Mouse (Mus musculus) cerebellum, adult 18-20 months (tissue): ENCODE results near the gene Gm36210.
A peak's percentile ranks its signal among the peaks of the same experiment; 100 is the strongest.

ENCODE experiments used
- DNase-seq, 2 experiments: peaks; one replicate each; pipeline ENCODE4 v3.0.0; 2021

The Gm36210 gene

GRCm38 (mm10) chr7:4906466-4906950 is at the start of gene Gm36210:
Gene Gm36210, minus strand, starts transcription at chr7:4906516.
- no peak for DNase-seq

- no peak for DNase-seq
These were observed 47.6 kb upstream of the Gm36210 start for GRCm38 (mm10) chr7:4953815-4954445.

GRCm38 (mm10) chr7:4950561-4951342 is 44.4 kb upstream of the Gm36210 start:
- DNase-seq, result no peak

- DNase-seq, result no peak
These were observed 42.1 kb upstream of the Gm36210 start for GRCm38 (mm10) chr7:4948386-4948785.

- no peak for DNase-seq
These were observed 41.5 kb upstream of the Gm36210 start for GRCm38 (mm10) chr7:4947855-4948254.

GRCm38 (mm10) chr7:4943223-4943815 is 37.0 kb upstream of the Gm36210 start:
- peak; percentile 97 to 98 for DNase-seq

GRCm38 (mm10) chr7:4942673-4943072 is 36.4 kb upstream of the Gm36210 start:
- DNase-seq, result peak in 1 of 2 experiments; percentile 22

GRCm38 (mm10) chr7:4940068-4940479 is 33.8 kb upstream of the Gm36210 start:
- peak; percentile 74 to 85 for DNase-seq

GRCm38 (mm10) chr7:4938456-4938855 is 32.1 kb upstream of the Gm36210 start:
- peak; percentile 79 for DNase-seq

GRCm38 (mm10) chr7:4937392-4937791 is 31.1 kb upstream of the Gm36210 start:
- DNase-seq, result no peak

- DNase-seq, result no peak
These were observed 30.5 kb upstream of the Gm36210 start for GRCm38 (mm10) chr7:4936832-4937231.

GRCm38 (mm10) chr7:4934160-4934914 is 28.0 kb upstream of the Gm36210 start:
- DNase-seq, result no peak

- no peak for DNase-seq
These were observed 26.8 kb upstream of the Gm36210 start for GRCm38 (mm10) chr7:4933103-4933502.

GRCm38 (mm10) chr7:4928323-4928722 is 22.0 kb upstream of the Gm36210 start:
- no peak for DNase-seq

GRCm38 (mm10) chr7:4927711-4928110 is 21.4 kb upstream of the Gm36210 start:
- no peak for DNase-seq

- no peak for DNase-seq
These were observed 20.5 kb upstream of the Gm36210 start for GRCm38 (mm10) chr7:4926849-4927248.

GRCm38 (mm10) chr7:4925441-4926381 is 19.4 kb upstream of the Gm36210 start, which contains the start of gene Ssc5d:
Gene Ssc5d, plus strand, starts transcription at chr7:4925785.
- DNase-seq, result peak; percentile 3 to 17

GRCm38 (mm10) chr7:4924891-4925301 is 18.6 kb upstream of the Gm36210 start:
- peak in 1 of 2 experiments; percentile 7 for DNase-seq

GRCm38 (mm10) chr7:4924483-4924882 is 18.2 kb upstream of the Gm36210 start:
- DNase-seq, result peak in 1 of 2 experiments; percentile 6

GRCm38 (mm10) chr7:4923586-4924364 is 17.5 kb upstream of the Gm36210 start:
- DNase-seq, result peak; percentile 74 to 75
